Mouse (Mus musculus): ENCODE data around the gene Slc5a5. TPM values are rescaled to one million over a fixed set of nuclear protein-coding genes. Genes with fewer than 3 reads are reported as not detected.

Gene Slc5a5
- 0.61 and 0.95 TPM in 2 replicates for polyA plus RNA-seq (2015; fragmentation: Nextera tagmentation; extraction: Ambion mirVana)

GRCm38 (mm10) chr8:70892022-70892895, at the start of gene Slc5a5:
Gene Slc5a5 (minus strand): TSS chr8:70892757.
- H3K4me1 ChIP-seq (replicated peaks): peaks cover 29% of the 10 kb centered on the region
- H3K4me2 ChIP-seq: peak within 1 kb of the TSS; percentile 44
- peak within 1 kb of the TSS; percentile 61 for H3K9ac ChIP-seq
- WGBS: 2% methylated on average over 80 of the region's 80 CpGs
- H3K4me3 ChIP-seq: peak within 1 kb of the TSS; percentile 30
- H3K9me3 ChIP-seq: no peaks in the 10 kb centered on the region
- no peak within 1 kb of the TSS for H3K27ac ChIP-seq
- H3K36me3 ChIP-seq: peaks cover 37% of the 10 kb centered on the region
- H3K27me3 ChIP-seq: peaks cover 73% of the 10 kb centered on the region
- ATAC-seq (ENCODE audit: low FRiP score): no peak

DNA sequence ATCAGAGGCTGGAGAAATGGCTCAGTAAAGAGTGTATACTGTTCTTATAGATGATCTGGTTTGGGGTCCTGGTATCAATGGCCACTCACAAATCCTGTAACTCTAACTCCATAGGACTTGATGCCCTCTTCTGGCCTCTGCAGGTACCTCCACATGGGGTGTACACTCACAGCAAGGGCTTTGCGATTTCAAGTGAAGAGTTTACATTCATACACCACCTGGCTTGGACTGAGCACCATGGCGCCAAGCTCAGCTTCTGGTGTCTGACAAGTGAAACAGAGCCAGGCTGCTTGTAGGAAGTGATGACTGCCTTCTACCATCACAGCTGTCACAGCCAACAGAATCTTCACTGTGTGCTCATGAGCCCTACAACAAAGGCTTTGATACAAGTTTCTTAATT, 48.9 kb upstream of the Slc5a5 start:
- WGBS: 82% methylated on average over 2 of the region's 2 CpGs
- ATAC-seq (ENCODE audit: low FRiP score): no peak

DNA sequence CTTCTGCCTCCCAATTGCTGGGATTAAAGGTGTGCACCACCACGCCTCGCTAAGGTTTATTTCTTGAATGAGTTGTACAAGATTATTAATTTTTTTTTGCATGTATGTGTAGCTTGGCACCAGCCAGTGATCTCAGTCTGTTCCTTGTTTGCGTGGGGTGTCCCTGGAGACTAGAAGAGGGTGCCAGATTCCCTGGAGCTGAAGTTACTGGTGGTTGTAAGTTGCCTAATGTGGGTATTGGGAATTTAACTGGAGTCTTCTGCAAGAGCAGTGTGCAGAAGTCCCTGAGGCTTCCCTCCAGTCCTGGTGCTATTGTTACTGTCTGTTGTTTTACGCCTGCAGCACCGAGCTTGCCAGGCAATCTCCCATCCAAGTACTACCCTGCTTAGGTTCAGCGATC, 44.6 kb upstream of the Slc5a5 start:
- H3K36me3 ChIP-seq: peaks cover 11% of the 10 kb centered on the region
- no peak overlapping the region for H3K27ac ChIP-seq
- no peaks in the 10 kb centered on the region for H3K27me3 ChIP-seq
- no peak for ATAC-seq (ENCODE audit: low FRiP score)
- WGBS: 84% methylated on average over 6 of the region's 6 CpGs
- H3K4me3 ChIP-seq: no peak overlapping the region
- no peaks in the 10 kb centered on the region for H3K4me1 ChIP-seq (replicated peaks)
- H3K9me3 ChIP-seq: no peaks in the 10 kb centered on the region
- H3K9ac ChIP-seq: no peak overlapping the region
- no peak overlapping the region for H3K4me2 ChIP-seq

More for the DNA sequence above, 48.9 kb upstream of the Slc5a5 start:
- no peak overlapping the region for H3K27ac ChIP-seq
- H3K9ac ChIP-seq: no peak overlapping the region
- H3K36me3 ChIP-seq: no peaks in the 10 kb centered on the region
- H3K9me3 ChIP-seq: no peaks in the 10 kb centered on the region
- H3K4me1 ChIP-seq (replicated peaks): no peaks in the 10 kb centered on the region
- H3K27me3 ChIP-seq: no peaks in the 10 kb centered on the region
- no peak overlapping the region for H3K4me3 ChIP-seq
- H3K4me2 ChIP-seq: no peak overlapping the region

DNA sequence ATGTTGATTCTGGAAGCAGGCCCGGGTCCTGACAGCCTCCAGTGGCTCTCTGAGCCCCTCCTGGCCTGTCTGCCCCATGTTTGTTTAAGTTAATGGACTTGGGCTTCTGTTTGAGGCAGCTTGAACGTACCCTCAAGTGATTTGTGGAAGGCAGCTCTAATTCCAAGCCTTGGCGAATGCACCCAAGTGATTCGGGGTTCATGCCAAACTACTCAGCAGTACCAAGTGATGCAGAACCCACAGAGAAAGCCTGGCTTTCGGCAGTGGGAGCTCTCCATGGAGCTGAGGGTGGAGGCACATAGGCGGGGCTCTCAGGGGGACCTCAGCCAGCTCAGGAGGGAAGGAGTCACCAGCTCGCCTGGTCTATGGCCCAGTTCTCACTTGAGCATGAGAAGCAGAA, 42.2 kb upstream of the Slc5a5 start:
- H3K27ac ChIP-seq: no peak overlapping the region
- H3K4me2 ChIP-seq: no peak overlapping the region
- H3K9me3 ChIP-seq: no peaks in the 10 kb centered on the region
- H3K36me3 ChIP-seq: peaks cover 24% of the 10 kb centered on the region
- no peaks in the 10 kb centered on the region for H3K27me3 ChIP-seq
- H3K9ac ChIP-seq: no peak overlapping the region
- no peak for ATAC-seq (ENCODE audit: low FRiP score)
- no peak overlapping the region for H3K4me3 ChIP-seq
- WGBS: 72% methylated on average over 7 of the region's 7 CpGs
- no peaks in the 10 kb centered on the region for H3K4me1 ChIP-seq (replicated peaks)

DNA sequence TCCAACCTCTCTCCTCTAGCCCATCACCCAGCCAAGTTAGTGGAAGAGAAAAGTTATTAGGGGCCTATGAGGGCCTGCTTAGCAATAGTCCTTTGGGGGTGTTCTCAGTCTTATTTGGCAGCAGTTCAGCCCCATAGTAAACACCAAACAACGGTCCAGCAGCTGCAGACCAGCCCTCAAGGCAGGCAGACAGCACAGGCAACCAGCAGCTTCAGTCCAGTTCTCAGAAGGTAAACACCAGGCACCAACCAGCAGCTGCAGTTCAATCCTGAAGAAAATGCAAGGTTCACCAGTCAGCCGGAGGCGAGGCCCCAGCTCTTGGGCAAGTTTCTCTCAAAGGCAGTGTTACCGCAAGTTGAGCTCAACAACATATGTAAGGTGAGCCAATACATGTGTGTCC, 40.5 kb upstream of the Slc5a5 start:
- no peak overlapping the region for H3K4me2 ChIP-seq
- 93% methylated on average over 4 of the region's 4 CpGs for WGBS
- ATAC-seq (ENCODE audit: low FRiP score): no peak
- peaks cover 24% of the 10 kb centered on the region for H3K36me3 ChIP-seq
- no peak overlapping the region for H3K27ac ChIP-seq
- H3K27me3 ChIP-seq: no peaks in the 10 kb centered on the region
- H3K4me3 ChIP-seq: no peak overlapping the region
- H3K4me1 ChIP-seq (replicated peaks): no peaks in the 10 kb centered on the region
- no peaks in the 10 kb centered on the region for H3K9me3 ChIP-seq
- no peak overlapping the region for H3K9ac ChIP-seq

DNA sequence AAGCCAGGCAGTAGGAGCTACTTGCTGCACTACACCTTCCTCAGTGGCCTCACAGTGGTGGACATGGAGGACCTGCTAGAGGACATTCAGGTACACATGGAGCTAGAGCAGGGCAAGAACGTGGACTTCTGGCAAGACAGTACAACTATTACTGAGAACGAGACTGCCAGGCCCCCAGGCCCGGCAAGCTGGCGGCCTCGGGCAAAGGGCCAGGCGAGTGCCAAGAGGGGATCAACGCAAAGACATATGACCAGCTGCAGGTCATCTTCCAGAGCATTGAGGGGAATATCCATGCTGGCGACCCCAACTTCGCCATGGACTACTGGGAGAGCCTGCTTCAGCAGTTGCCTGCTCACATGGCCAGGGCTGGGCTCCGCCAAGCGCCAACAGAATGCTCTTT, 39.2 kb upstream of the Slc5a5 start:
- H3K4me1 ChIP-seq (replicated peaks): no peaks in the 10 kb centered on the region
- WGBS: 94% methylated on average over 11 of the region's 11 CpGs
- no peak for ATAC-seq (ENCODE audit: low FRiP score)
- H3K36me3 ChIP-seq: peaks cover 28% of the 10 kb centered on the region
- no peak overlapping the region for H3K4me3 ChIP-seq
- no peak overlapping the region for H3K27ac ChIP-seq
- H3K9ac ChIP-seq: no peak overlapping the region
- no peaks in the 10 kb centered on the region for H3K27me3 ChIP-seq
- H3K9me3 ChIP-seq: no peaks in the 10 kb centered on the region
- no peak overlapping the region for H3K4me2 ChIP-seq

- WGBS: 82% methylated on average over 5 of the region's 5 CpGs
- ATAC-seq (ENCODE audit: low FRiP score): no peak
Measured at GRCm38 (mm10) chr8:70928778-70929322, 36.3 kb upstream of the Slc5a5 start.

GRCm38 (mm10) chr8:70928096-70928495, 35.5 kb upstream of the Slc5a5 start:
- no peak overlapping the region for H3K9ac ChIP-seq
- H3K27me3 ChIP-seq: no peaks in the 10 kb centered on the region
- no peaks in the 10 kb centered on the region for H3K9me3 ChIP-seq
- WGBS: 81% methylated on average over 3 of the region's 3 CpGs
- H3K4me2 ChIP-seq: no peak overlapping the region
- no peak for ATAC-seq (ENCODE audit: low FRiP score)
- H3K27ac ChIP-seq: no peak overlapping the region
- H3K4me3 ChIP-seq: no peak overlapping the region
- H3K4me1 ChIP-seq (replicated peaks): no peaks in the 10 kb centered on the region
- peaks cover 32% of the 10 kb centered on the region for H3K36me3 ChIP-seq

More at GRCm38 (mm10) chr8:70928778-70929322, 36.3 kb upstream of the Slc5a5 start:
- Histone ChIP-seq H3K27me3 (no peaks in the 10 kb centered on the region), H3K4me3 (no peak overlapping the region), H3K27ac (no peak overlapping the region), H3K9me3 (no peaks in the 10 kb centered on the region), H3K36me3 (peaks cover 31% of the 10 kb centered on the region), H3K9ac (no peak overlapping the region), H3K4me2 (no peak overlapping the region), H3K4me1 (replicated peaks) (no peaks in the 10 kb centered on the region)

GRCm38 (mm10) chr8:70926396-70926795, 33.8 kb upstream of the Slc5a5 start:
- 89% methylated on average over 5 of the region's 5 CpGs for WGBS
- no peaks in the 10 kb centered on the region for H3K27me3 ChIP-seq
- no peak overlapping the region for H3K27ac ChIP-seq
- H3K4me2 ChIP-seq: no peak overlapping the region
- no peak for ATAC-seq (ENCODE audit: low FRiP score)
- no peaks in the 10 kb centered on the region for H3K4me1 ChIP-seq (replicated peaks)
- H3K36me3 ChIP-seq: peaks cover 21% of the 10 kb centered on the region
- no peak overlapping the region for H3K4me3 ChIP-seq
- no peak overlapping the region for H3K9ac ChIP-seq
- H3K9me3 ChIP-seq: no peaks in the 10 kb centered on the region

DNA sequence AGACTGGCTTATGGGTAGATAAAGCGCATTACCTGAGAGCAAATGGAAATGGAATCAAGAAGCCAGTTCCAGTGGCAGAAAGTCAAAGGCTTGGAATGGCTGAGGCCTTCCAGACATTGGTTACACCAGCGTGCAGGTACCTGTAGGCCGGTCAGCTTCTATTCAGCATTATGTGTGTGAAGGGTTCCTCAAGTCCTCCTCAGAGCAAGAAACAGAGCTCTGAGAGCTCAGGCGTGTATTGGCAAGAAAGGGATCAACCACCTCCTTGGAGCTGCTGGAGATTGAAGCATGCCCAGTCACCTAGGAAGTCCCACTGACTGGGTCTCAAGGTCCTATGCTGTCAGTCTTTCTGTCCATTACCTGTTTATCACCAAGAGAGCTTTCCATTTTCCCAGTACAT, 33.2 kb upstream of the Slc5a5 start:
- no peaks in the 10 kb centered on the region for H3K27me3 ChIP-seq
- no peak for ATAC-seq (ENCODE audit: low FRiP score)
- H3K4me1 ChIP-seq (replicated peaks): no peaks in the 10 kb centered on the region
- H3K9me3 ChIP-seq: no peaks in the 10 kb centered on the region
- no peak overlapping the region for H3K4me2 ChIP-seq
- H3K36me3 ChIP-seq: peaks cover 23% of the 10 kb centered on the region
- no peak overlapping the region for H3K9ac ChIP-seq
- H3K27ac ChIP-seq: no peak overlapping the region
- H3K4me3 ChIP-seq: no peak overlapping the region
- 90% methylated on average over 4 of the region's 4 CpGs for WGBS

DNA sequence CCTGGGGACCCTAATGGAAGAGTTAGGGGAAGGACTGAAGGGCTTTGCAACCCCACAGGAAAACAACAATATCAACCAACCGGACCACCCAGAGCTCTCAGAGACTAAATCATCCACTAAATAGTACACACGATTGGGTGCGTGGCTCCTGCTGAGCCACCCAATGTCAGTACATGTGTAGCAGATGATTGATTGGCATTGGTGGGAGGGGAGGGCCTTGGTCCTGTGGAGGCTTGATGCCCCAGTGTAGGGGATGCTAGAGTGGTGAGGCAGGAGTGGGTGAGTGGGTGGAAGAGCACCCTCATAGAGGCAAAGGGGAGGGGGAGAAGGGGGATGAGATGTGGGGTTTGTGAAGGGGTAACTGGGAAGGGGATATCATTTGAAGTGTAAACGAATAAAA, 31.6 kb upstream of the Slc5a5 start:
- H3K4me1 ChIP-seq (replicated peaks): no peaks in the 10 kb centered on the region
- 84% methylated on average over 4 of the region's 4 CpGs for WGBS
- H3K27me3 ChIP-seq: no peaks in the 10 kb centered on the region
- no peak overlapping the region for H3K4me3 ChIP-seq
- no peak overlapping the region for H3K27ac ChIP-seq
- H3K36me3 ChIP-seq: peaks cover 33% of the 10 kb centered on the region
- no peak for ATAC-seq (ENCODE audit: low FRiP score)
- H3K9me3 ChIP-seq: no peaks in the 10 kb centered on the region
- H3K4me2 ChIP-seq: no peak overlapping the region
- H3K9ac ChIP-seq: no peak overlapping the region

DNA sequence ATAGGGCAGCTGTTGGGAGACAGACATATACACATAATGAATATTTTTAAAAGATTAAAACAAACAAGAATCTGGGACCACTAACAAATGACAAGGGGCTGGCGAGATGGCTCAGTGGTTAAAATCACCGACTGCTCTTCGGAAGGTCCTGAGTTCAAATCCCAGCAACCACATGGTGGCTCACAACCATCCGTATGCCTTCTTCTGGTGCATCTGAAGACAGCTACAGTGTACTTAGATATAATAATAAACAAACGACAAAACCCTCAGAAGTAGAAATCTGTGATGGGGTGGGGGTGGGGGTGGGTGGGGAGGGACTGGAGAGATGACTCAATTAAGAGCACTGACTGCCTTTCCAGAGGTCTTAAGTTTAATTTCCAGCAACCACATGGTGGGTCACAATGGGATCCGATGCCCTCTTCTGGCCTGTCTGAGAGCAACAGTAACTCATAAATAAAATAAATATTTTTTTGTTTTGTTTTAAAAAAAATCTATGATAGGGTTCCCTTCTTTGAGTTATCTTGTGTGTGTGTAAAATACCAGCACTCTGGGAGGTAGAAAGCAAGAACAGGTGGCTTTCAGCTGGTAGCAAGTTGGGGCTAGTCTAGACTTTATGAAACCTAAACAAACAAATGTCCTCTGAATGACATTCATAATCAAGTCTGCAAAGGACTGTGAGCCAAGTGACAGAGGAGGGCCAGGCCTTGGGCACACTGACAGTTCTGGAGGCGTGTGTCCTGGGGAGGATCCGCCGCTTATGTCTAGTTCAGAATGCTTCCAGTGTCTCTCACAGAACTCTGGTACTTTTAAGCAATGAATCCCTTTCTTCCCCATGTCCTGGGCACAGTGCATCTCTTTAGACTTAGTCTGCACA, 27.7 kb upstream of the Slc5a5 start:
- Histone ChIP-seq H3K27ac (no peak overlapping the region), H3K4me2 (no peak overlapping the region), H3K4me1 (replicated peaks) (0 out of 2 replicates have a peak, but pooled peaks cover 3% of the 10 kb centered on the region), H3K4me3 (no peak overlapping the region), H3K36me3 (peaks cover 64% of the 10 kb centered on the region), H3K27me3 (no peaks in the 10 kb centered on the region), H3K9me3 (no peaks in the 10 kb centered on the region), H3K9ac (no peak overlapping the region)
- WGBS: 95% methylated on average over 9 of the region's 9 CpGs
- no peak for ATAC-seq (ENCODE audit: low FRiP score)
